Mouse (Mus musculus) forelimb bud, embryonic 11.5 days (tissue): ENCODE measurements at regions not wholly inside any gene's neighbourhood (a gene's known extent, or its start where the extent isn't known, plus 50 kb on each side); places are given as distances from the start of the nearest gene placed in this dataset.

Experiments used
- DNase-seq: peaks from one replicate; pipeline ENCODE4 v3.0.0-alpha.2; 2012; ENCODE audit warnings: low read depth, low spot score

DNA sequence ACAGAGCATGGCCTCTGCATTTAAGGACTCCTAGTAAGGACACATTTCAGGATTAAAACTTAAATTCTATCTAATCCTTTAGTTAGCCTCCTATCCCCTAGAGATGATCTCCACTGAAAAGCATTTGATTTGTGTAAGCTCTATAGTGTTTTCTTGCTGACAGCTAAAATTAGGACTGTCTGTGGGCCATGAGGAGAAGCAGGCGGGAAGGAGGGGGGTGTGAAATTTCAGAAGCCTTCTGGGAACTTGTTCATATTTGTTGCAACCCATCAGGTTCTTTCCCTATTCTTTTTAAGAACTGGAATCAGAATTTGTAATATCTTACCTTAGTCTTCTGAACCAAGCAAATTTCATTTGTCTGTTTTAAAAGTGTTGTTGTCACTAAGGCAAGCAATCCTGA, 114.7 kb upstream of the Sp4 start:
- DNase-seq, result no peak

DNA sequence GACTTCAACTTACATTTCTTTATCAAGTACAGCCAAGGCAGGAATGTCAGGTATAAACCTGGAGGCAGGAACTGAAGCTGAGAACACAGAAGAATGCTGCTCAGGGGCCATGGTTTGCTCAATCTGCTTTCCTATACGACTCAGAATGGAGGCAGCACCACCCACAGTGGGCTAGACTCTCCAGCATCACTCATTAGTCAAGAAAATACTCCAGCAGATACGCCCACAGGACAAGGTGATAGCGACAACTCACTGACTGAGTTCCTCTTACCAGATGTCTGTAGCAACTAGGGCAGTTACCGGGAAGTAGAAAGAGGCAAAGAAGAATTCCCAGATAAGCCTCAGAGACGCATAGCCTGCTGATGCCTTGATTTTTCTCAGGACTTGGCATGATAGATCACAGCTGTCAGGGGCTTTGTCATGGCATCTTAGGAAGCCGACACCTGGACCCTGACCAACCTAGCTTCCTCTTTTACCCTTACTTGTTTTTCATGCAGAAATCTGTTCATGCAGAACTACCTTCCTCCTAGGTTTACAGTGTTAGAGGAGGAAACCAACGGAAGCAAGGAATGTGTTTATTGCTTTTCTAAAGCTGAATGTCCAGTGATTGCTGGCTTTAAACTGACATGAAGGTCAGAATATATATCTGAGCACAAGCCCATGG, 110.7 kb upstream of the Sp4 start:
- no peak for DNase-seq

DNA sequence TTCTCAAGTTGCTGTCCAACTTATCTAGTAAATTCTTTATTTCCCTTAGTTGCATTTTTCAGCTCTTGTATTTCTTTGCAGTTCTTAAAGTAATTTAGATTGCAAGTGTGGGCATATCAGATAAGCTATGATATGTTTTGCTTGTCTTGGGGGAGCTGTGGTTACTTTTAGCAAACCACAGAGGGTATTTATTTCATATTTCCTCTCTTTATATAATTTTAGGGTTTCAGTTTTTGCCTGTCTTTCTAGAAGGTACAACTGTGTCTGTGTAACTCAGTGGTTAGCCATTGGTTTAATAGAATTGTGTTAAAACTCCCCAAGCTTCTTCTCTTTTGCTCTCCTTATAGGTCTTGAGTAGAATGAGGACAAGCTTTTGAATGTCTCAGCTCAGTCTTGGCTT, 109.7 kb upstream of the Sp4 start:
- no peak for DNase-seq

DNA sequence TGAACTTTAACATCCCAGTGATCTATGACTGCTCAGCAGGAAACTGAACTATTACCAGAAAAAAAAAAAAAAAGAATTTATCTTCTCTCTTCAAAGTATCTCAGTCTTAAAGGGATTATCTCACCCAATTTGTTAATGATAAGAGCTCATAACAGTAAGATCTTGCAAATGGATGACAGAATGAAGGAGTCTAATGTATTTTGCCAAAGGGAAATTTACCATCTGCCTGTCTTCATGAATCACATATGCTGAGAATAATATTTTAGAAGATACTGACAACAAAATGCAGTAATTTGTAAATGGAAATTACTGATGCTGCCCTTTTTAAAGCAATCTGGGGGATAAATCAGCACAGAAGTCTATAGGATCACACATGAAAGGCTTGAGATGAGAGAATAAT, 103.9 kb upstream of the Sp4 start:
- DNase-seq, result no peak

DNA sequence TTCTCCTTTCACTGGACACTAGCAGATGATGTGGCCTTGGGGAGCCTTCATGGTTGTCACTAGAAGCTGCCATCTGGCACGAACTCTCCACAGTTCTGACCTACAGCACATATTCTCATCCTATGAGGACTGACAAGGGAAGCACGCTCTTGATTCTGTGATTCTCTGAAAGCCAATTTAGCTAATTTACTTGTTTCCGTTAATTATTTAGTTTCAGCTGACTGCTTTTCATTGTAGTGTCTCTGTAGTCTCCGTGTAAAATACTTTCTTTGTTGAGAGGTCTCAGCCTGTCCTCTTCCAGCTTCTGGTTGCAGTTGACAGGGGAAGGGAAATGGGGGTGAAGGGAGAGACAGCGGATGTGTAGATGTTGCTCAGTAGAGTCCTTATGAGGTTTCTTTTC, 102.9 kb upstream of the Sp4 start:
- no peak for DNase-seq

DNA sequence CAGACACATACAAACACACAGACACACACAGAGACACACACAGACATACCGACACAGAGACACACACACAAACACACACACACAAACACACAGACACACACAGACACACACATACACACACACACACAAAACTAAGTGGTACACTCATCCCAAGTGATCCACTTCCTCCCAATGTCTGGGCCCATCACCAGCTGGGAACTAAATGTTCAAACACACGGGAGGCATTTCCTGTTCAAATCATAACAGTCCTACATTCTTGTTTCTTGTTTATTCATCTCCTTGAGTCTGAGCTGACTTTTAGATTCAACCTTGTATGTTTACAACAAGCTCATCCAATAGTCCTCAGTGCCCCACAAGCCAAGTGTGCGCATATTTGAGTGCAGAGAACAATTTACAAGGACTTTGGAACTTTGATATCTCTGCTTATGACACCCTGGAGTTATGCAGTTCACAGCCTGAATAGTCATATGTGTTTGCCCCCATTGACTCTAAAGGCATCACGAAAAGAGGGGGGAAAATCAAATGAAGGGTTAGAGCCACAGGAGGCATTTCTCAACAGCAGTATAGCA, 102.4 kb upstream of the Sp4 start:
- DNase-seq, result no peak

DNA sequence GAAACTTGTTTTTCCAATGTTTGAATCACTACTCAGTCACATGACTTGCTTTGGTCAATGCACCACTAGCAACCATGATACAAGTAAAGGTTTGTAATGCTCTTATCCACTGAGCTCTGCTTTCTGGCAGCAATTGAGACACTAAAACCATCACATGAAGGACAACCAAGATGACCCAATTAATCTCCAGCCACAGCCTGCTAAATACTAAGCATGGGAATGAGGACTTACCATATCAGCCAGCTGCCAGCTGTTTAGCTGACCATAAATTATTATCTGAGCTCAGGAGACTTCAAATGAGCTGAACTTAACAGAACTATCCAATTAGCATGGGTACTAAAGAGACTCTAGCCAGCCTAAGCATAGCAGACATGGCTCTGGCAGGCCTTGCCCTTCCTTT, 100.1 kb upstream of the Sp4 start:
- no peak for DNase-seq

DNA sequence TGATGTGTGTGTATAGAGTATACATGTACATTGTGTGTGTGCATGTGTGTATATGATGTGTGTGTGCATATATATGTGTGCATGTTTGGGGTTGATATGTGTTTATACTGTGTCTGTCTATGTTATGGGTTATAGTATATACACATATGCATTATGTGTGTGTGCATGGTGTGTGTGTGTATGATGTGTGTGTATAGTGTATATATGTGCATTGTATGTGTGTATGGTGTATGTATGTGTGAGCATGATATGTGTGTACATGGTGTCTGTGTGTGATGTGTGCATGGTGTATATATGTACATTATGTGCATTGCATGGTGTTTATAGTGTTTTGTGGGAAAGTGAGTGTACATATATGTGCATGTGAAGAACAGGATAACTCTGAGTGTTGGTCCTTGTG, 90.4 kb upstream of the Sp4 start:
- DNase-seq, result no peak

DNA sequence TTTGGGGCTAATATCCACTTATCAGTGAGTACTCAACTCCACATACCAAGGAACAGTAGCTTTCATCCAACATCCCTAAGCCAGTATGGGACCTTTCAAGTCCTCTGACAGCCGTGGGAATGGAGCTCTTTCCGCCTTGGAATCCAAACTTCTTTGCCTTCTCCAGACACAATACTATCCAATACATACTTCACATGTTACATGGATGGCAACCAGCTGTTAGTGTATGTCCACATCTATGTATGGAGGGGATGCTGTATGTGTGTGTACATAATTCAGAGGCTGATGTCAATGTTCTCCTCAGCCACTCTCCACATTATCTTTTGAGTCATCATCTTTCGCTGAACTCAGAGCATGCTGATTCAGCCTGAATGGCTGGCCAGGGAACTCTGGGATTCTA, 79.8 kb upstream of the Sp4 start:
- DNase-seq, result no peak

DNA sequence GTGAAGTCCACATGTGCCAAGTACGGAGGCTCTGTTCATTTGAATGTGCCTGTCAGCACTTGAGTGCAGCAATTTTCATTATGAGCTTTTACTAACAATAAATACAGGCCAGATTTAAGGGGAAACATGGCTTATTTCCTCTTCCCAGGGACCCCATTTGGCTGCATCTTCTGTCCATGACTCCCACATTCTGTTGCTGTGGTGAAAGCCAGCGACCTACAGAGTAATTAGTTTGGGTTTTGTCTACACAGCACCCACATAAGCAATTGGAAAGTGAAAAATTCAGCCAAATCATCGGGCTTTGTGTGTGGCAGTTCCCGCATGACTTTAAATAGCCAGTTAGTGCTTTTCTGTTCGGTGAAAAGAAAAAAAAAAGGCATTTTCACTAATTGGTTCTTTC, 76.7 kb upstream of the Sp4 start:
- DNase-seq, result no peak

DNA sequence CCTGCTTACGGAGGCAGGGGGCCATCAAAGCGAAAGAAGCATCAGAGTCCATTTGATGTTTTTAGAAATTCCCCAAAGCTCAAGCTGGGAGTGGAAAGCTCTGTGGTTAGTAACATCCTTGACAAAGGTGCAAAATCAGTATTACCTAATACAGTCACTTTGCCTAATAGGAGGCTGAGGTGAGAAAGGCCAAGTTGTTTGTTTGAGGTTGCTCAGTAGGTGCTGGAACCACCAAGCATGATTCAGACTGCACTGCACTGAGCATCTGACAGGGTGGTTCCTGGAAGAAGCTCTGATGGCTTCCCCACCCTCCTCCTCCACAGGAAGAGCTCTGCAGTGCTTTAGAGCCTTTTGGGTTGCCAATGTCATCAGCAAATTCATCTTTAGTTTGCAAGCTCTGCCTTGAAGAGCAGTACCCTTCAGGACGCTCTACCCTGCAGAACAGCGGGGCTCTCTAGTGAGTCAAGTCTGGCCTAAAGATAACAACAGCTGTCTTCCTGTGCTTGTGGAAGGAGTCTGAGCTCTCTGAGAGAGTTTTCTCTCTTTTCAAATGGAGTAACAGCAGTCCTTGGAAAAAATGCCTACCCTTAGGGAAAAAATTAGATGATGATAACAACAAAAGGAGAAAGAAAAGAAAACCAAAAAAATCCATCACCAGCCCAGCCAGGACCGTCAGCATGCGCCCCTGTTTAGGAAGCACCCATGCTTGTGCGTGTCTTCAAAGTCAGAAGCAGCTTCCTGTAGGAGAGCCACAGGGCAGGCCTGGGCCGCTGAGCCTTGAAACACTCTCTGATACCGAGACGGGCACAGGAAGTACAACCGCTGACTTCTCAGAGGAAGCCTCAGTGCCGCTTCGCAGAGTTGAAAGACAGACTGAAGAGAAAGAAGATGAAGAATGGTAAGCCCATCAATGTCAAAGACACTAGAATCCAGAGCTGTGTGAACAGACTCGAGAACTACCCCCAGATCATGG, 75.6 kb upstream of the Sp4 start:
- no peak for DNase-seq

DNA sequence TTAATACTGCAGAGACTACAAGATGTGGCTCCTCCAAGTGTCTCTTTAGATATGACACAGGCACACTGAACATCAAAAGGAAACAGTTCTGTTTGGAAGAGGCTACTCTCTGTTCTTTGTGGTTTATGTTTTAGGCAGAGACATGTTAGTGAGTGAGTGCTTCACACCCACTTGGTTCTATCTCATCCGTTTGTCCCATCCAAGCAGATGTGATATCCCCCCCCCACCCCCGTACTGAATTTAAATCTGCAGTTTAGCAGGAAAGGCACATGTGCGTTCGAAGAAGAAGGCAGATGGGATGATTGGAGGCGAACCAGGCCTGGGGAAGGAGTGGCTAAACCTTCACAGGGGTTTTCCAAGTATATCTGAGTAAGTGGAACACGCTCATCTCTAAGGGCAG, 72.0 kb upstream of the Sp4 start:
- DNase-seq, result no peak

DNA sequence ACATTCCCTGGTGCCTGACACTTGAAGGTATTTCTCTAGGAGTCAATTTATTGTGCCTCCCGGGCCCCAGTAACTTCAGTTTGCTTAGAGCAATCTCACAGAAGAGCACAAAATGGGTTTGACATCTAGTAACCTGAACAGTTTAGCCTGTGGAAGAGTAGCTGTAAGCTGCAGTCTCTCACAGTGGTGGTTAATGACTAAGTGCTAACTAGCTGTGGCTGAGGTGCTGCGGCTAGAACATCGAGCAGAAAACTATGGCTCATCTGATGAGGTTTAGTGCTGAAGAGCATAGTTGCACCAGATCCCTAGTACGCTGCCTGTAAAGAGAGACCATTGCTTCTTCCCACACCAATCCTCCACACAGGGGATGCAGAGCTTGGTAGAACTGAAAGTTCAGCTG, 70.7 kb upstream of the Sp4 start:
- DNase-seq, result no peak

DNA sequence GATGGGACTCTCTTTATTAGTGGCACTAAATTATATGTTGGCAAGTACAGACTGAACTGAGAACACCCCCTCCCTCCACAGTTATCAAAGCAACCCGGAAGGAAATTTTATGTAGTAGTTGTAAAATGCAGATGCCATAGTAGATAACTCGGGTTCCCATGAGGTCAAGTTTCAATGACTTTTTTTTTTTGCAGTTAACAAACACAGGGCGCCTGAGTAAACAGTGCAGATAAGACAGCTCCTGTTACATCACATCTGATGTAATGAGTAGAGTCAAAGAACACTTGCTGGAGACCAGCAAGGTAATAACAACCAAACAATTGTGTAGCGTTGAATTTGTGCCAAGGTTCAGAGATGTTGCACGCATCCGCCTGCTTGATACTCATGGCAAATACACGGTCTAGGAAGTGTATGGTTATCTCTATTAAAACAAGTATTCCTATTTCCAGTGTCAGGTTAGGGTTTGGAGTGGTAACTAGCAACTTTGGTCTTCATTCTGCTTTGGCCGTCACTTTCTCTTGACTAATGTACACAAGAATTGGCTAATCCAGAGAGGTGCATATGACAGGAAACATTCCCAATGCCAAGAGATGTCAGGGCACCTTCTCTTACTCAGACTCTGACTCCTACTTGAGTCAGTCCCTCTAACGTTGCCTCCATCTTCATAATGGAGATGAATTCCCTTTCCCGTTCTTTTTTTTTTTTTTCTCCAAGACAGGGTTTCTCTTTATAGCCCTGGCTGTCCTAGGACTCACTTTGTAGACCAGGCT, 66.3 kb upstream of the Sp4 start:
- DNase-seq, result no peak

DNA sequence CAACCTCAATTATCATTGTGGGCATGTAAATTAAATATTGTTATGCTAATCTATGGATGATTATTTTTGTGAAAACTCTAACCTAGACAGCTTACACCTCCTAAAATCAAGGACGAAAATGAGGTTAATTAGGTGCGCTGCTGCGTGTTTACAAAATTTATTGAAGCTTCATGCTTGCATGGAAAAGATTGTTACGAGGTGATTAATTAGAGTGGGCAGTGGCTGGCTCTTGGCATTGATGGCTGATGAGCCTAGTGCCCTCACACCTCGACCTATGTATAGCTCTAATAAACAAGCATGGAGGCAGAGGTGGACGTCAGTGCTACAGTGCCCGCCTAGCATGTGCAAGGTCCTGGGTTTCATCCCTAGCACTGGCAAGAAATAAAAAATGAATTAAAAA, 51.6 kb upstream of the Sp4 start:
- DNase-seq, result no peak

DNA sequence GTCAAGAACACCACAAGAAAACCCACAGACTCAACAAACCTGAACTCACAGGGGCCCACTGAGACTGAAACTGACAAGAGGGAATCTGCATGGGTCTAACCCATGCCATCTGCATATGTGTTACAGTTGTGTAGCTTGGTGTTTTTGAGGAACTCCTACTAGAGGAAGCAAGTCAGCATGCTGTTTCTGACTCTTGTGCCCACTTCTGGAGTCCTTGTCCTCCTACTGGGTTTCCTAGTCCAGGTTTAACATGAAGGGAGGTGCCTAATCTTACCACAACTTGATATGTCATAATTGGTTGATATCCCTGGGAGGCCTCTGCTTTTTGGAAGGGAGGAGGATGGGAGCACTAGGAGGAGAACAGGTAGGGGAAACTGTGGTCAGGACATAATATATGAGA, 50.2 kb upstream of the Sp4 start:
- no peak for DNase-seq
